Mouse (Mus musculus) midbrain, embryonic 14.5 days (tissue): ENCODE measurements around the gene Ppif. TPM values are rescaled to one million over a fixed set of nuclear protein-coding genes. Genes with fewer than 3 reads are reported as not detected.

Experiments used
- ATAC-seq: fragments of 200-750 bp; cut with Nextera tagmentation; 2 replicates; pipeline ENCODE4 v1.8.0; 2017; ENCODE audit warnings: moderate number of reproducible peaks, moderate library complexity; ENCODE audit not compliant: low FRiP score, low TSS enrichment
- DNase-seq: peaks from one replicate; pipeline ENCODE4 v3.0.0-alpha.2; 2015
- H3K27ac ChIP-seq: fragments of 300-500 bp; sonication (generic); replicated peaks from 2 replicates; pipeline ENCODE4 v1.5.1; 2014; ENCODE audit warnings: mild to moderate bottlenecking, low read depth, low read length, moderate library complexity
- H3K27me3 ChIP-seq: fragments of 300-500 bp; sonication (generic); 2 replicates; pipeline ENCODE4 v1.6.1; 2014; ENCODE audit warnings: low read length, control low read depth, mixed read lengths; ENCODE audit not compliant: control insufficient read depth, insufficient read depth
- H3K36me3 ChIP-seq: fragments of 300-500 bp; sonication (generic); 2 replicates; pipeline ENCODE4 v1.6.1; 2014; ENCODE audit warnings: low read length, control low read depth; ENCODE audit not compliant: control insufficient read depth, insufficient read depth
- H3K4me1 ChIP-seq: fragments of 300-500 bp; sonication (generic); 2 replicates; pipeline ENCODE4 v1.6.1; 2014; ENCODE audit warnings: mild to moderate bottlenecking, antibody characterized with exemption, low read length, control low read depth; ENCODE audit not compliant: control insufficient read depth, insufficient read depth
- H3K4me2 ChIP-seq: fragments of 300-500 bp; sonication (generic); 2 replicates; pipeline ENCODE4 v1.6.1; 2014; ENCODE audit warnings: mild to moderate bottlenecking, low read length, moderate library complexity
- H3K4me3 ChIP-seq: fragments of 300-500 bp; sonication (generic); replicated peaks from 2 replicates; pipeline ENCODE4 v1.5.1; 2014; ENCODE audit warnings: low read depth, low read length
- H3K9ac ChIP-seq: fragments of 300-500 bp; sonication (generic); replicated peaks from 2 replicates; pipeline ENCODE4 v1.6.1; 2014; ENCODE audit warnings: mild to moderate bottlenecking, low read length, moderate library complexity
- H3K9me3 ChIP-seq: fragments of 300-500 bp; sonication (generic); 2 replicates; pipeline ENCODE4 v1.6.1; 2016; ENCODE audit warnings: low read length, control low read depth, mixed read lengths; ENCODE audit not compliant: control insufficient read depth
- WGBS: fragments of 180-500 bp; shearing (Covaris S2); extraction: QIAGEN DNeasy Blood & Tissue Kit; methylation state at CpG from one replicate; pipeline ENCODE4 v1.1.7; 2014; 5-methylcytosine and 5-hydroxymethylcytosine counted together
- polyA plus RNA-seq: library from polyadenylated mRNA; unstranded; fragments of >200 nt; fragmentation: Nextera tagmentation; extraction: Ambion mirVana; gene quantifications from 2 replicates; pipeline ENCODE4 v1.2.1, GENCODE M21; 2014

The Ppif gene
- polyA plus RNA-seq, 1 experiment from 2014 or later, result 28.0 TPM

GRCm38 (mm10) chr14:25708917-25709316 lies 15.0 kb downstream of the Ppif start:
- no peak for ATAC-seq
- Histone ChIP-seq H3K4me2 (no peak overlapping the region), H3K4me1 (0 out of 2 replicates have a peak, but pooled peaks cover 3% of the 10 kb centered on the region), H3K27ac (no peak overlapping the region), H3K27me3 (no peaks in the 10 kb centered on the region), H3K4me3 (no peak overlapping the region), H3K9me3 (no peaks in the 10 kb centered on the region), H3K9ac (no peak overlapping the region), H3K36me3 (no peaks in the 10 kb centered on the region)
- 92% methylated on average over 2 of the region's 2 CpGs for WGBS
- peak; percentile 11 for DNase-seq

GRCm38 (mm10) chr14:25710073-25710472 lies 16.1 kb downstream of the Ppif start:
- Histone ChIP-seq H3K36me3 (no peaks in the 10 kb centered on the region), H3K4me3 (no peak overlapping the region), H3K4me1 (0 out of 2 replicates have a peak, but pooled peaks cover 3% of the 10 kb centered on the region), H3K27me3 (no peaks in the 10 kb centered on the region), H3K9me3 (no peaks in the 10 kb centered on the region), H3K4me2 (no peak overlapping the region), H3K9ac (no peak overlapping the region), H3K27ac (no peak overlapping the region)
- 73% methylated on average over 4 of the region's 4 CpGs for WGBS
- DNase-seq (no peak), ATAC-seq (no peak)

- no peak overlapping the region for H3K9ac ChIP-seq
- H3K27ac ChIP-seq, result no peak overlapping the region
- no peaks in the 10 kb centered on the region for H3K36me3 ChIP-seq
- no peaks in the 10 kb centered on the region for H3K27me3 ChIP-seq
- no peaks in the 10 kb centered on the region for H3K9me3 ChIP-seq
- WGBS, result 74% methylated on average over 4 of the region's 4 CpGs
- DNase-seq (no peak), ATAC-seq (no peak)
- H3K4me3 ChIP-seq, result no peak overlapping the region
- 0 out of 2 replicates have a peak, but pooled peaks cover 3% of the 10 kb centered on the region for H3K4me1 ChIP-seq
- H3K4me2 ChIP-seq, result no peak overlapping the region
Measured at GRCm38 (mm10) chr14:25710681-25711080, 16.7 kb downstream of the Ppif start.

- DNase-seq, result no peak
- Histone ChIP-seq H3K4me3 (no peak overlapping the region), H3K4me2 (no peak overlapping the region), H3K9ac (no peak overlapping the region), H3K27ac (no peak overlapping the region), H3K36me3 (no peaks in the 10 kb centered on the region), H3K9me3 (no peaks in the 10 kb centered on the region), H3K27me3 (no peaks in the 10 kb centered on the region), H3K4me1 (0 out of 2 replicates have a peak, but pooled peaks cover 3% of the 10 kb centered on the region)
- ATAC-seq, result no peak
- 67% methylated on average over 7 of the region's 7 CpGs for WGBS
Measured at GRCm38 (mm10) chr14:25711177-25711576, 17.2 kb downstream of the Ppif start.

GRCm38 (mm10) chr14:25711602-25712001 lies 17.6 kb downstream of the Ppif start:
- 66% methylated on average over 8 of the region's 8 CpGs for WGBS
- H3K4me2 ChIP-seq, result no peak overlapping the region
- ATAC-seq, result no peak

GRCm38 (mm10) chr14:25713443-25713842 lies 19.5 kb downstream of the Ppif start:
- no peaks in the 10 kb centered on the region for H3K36me3 ChIP-seq
- peak; percentile 20; the same call in 1 of the 2 replicates for ATAC-seq
- no peak overlapping the region for H3K4me2 ChIP-seq
- no peaks in the 10 kb centered on the region for H3K27me3 ChIP-seq
- no peaks in the 10 kb centered on the region for H3K9me3 ChIP-seq
- H3K9ac ChIP-seq, result no peak overlapping the region
- H3K27ac ChIP-seq, result no peak overlapping the region
- 0 out of 2 replicates have a peak, but pooled peaks cover 3% of the 10 kb centered on the region for H3K4me1 ChIP-seq
- H3K4me3 ChIP-seq, result no peak overlapping the region
- DNase-seq, result peak; percentile 75
- 14% methylated on average over 4 of the region's 4 CpGs for WGBS

More at GRCm38 (mm10) chr14:25711602-25712001, 17.6 kb downstream of the Ppif start:
- Histone ChIP-seq H3K36me3 (no peaks in the 10 kb centered on the region), H3K27ac (no peak overlapping the region), H3K9me3 (no peaks in the 10 kb centered on the region), H3K27me3 (no peaks in the 10 kb centered on the region), H3K9ac (no peak overlapping the region), H3K4me1 (0 out of 2 replicates have a peak, but pooled peaks cover 3% of the 10 kb centered on the region), H3K4me3 (no peak overlapping the region)
- no peak for DNase-seq

- no peaks in the 10 kb centered on the region for H3K9me3 ChIP-seq
- no peak overlapping the region for H3K27ac ChIP-seq
- DNase-seq (no peak), ATAC-seq (no peak)
- no peaks in the 10 kb centered on the region for H3K27me3 ChIP-seq
- no peak overlapping the region for H3K4me2 ChIP-seq
- WGBS, result 96% methylated on average over 1 of the region's 1 CpGs
- no peaks in the 10 kb centered on the region for H3K4me1 ChIP-seq
- H3K4me3 ChIP-seq, result no peak overlapping the region
- no peaks in the 10 kb centered on the region for H3K36me3 ChIP-seq
- no peak overlapping the region for H3K9ac ChIP-seq
Measured at GRCm38 (mm10) chr14:25716528-25716927, 22.6 kb downstream of the Ppif start.

- Histone ChIP-seq H3K4me2 (no peak overlapping the region), H3K4me3 (no peak overlapping the region), H3K27ac (no peak overlapping the region), H3K9me3 (no peaks in the 10 kb centered on the region), H3K36me3 (no peaks in the 10 kb centered on the region), H3K4me1 (no peaks in the 10 kb centered on the region), H3K27me3 (no peaks in the 10 kb centered on the region), H3K9ac (no peak overlapping the region)
- no peak for ATAC-seq
- DNase-seq, result no peak
- 84% methylated on average over 8 of the region's 8 CpGs for WGBS
Measured at GRCm38 (mm10) chr14:25717718-25718117, 23.8 kb downstream of the Ppif start.

- Histone ChIP-seq H3K9me3 (no peaks in the 10 kb centered on the region), H3K9ac (no peak overlapping the region), H3K4me3 (no peak overlapping the region), H3K27me3 (no peaks in the 10 kb centered on the region), H3K36me3 (no peaks in the 10 kb centered on the region), H3K4me2 (no peak overlapping the region), H3K27ac (no peak overlapping the region), H3K4me1 (no peaks in the 10 kb centered on the region)
- DNase-seq (no peak), ATAC-seq (no peak)
- 0% methylated on average over 2 of the region's 2 CpGs for WGBS
Measured at GRCm38 (mm10) chr14:25718471-25718870, 24.5 kb downstream of the Ppif start.
